Mouse (Mus musculus) common myeloid progenitor, adult 5-6 weeks (primary cell): ENCODE measurements around the gene Vipas39. TPM values are rescaled to one million over a fixed set of nuclear protein-coding genes. Genes with fewer than 3 reads are reported as not detected.
A peak's percentile ranks its signal among the peaks of the same experiment; 100 is the strongest.

Experiments used
- ATAC-seq: replicated peaks from 2 replicates; pipeline ENCODE4 v1.8.0; 2016; ENCODE audit warnings: low read depth, mild to moderate bottlenecking, moderate TSS enrichment, inconsistent platforms; ENCODE audit not compliant: poor library complexity, severe bottlenecking
- total RNA-seq: library from RNA; stranded (forward); fragments of 200-1000, 187-1606 nt; gene quantifications from 2 replicates; pipeline ENCODE4 v1.2.3, GENCODE M21; 2017

Gene Vipas39
- total RNA-seq, 1 experiment from 2014 or later = 23.7 TPM

DNA sequence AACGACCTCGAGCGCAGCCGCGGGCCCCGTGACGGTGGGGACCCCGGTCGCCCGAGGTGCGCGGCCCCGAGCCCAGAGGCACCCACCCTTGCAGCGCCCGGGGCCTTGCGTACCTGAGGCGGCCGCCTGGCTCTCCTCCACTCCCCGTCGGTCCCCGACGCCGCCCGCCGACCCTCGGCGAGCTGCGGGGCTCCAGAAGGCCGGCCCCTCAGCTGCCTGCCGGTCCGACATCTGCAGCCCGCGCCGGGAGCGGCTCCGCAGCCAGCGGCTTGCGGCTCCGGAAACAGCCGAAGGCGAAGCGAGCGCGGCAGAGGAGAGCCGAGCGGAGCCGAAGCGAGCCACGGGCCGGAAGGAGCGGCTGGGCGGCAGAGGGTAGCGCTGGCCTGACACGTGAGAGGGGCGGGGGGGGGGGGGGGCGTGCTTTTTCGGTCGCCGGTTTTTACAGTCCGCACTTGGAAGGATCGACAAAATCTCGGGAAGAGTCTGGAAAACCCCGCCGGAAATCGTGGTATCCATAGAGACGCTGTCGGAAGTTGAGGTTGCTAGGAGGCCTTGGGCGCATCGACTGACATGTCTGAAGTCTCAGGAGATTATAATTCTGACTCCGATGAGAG, 66.0 kb downstream of the Vipas39 start, which contains the start of gene Tmed8:
TSS of gene Tmed8 (minus strand) at position 482 of the 614 bp plus-strand sequence.
- peak; percentile 77 for ATAC-seq

DNA sequence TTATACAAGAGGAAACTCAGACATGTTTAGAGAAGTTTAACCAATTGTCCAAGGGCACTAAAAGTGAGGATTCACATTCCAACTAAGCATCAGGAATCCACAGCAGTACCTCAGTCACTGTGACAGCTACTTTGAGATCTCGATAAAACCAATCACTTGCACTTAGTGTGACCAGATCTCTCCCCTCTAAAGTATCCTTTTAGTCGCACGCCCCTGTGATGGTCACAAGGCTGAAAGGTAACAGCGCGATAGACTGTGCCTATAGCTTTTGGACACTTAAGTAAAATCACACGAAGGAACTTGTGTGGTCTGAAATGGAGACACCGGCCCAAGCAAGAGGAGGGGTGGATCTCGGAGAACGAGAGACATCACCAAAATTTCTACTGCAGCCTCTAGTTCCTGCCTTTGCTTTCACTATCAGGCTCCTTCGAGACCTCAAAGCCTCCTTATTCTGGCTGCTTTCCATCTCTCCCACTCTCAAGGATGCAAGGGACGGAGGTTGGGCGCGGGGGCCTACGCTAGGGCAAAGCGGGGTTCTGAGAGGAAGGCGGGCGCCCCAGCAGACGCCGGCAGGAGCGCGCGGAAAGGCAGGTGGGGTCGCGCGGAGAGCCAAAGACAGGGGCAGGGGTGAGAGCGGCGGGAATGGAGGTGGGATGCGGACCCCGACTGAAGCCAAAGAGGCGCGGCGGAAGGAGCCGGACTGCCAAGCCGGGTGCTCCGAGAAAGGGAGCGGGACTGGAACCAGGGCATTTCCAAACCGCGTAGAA, 66.7 kb downstream of the Vipas39 start, which contains the start of gene Samd15:
TSS of gene Samd15 (plus strand) at position 518 of the 767 bp plus-strand sequence.
- ATAC-seq = peak; percentile 37

DNA sequence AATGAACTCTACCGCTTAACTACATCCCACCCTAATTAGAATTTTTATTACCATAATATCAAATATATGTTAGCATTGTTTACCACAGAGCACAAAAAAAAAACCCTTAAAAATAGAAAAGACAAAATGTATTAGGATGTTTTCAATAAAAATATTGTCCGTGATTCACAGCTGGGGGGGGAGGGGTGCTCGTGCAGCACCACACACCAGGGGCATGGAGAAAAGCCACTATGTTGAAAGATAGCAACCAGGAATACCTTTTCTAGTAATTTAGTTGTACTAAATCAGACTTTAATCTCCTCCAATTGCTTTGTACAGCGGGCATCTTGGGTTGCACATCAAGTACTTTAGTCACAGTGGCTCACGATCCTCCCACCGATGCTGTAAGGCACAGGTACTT, 67.3 kb downstream of the Vipas39 start:
- ATAC-seq = no peak

GRCm38 (mm10) chr12:87196310-87196709, 69.7 kb downstream of the Vipas39 start:
- ATAC-seq = no peak

- ATAC-seq = no peak
Observed at GRCm38 (mm10) chr12:87195069-87195468, 71.0 kb downstream of the Vipas39 start.

DNA sequence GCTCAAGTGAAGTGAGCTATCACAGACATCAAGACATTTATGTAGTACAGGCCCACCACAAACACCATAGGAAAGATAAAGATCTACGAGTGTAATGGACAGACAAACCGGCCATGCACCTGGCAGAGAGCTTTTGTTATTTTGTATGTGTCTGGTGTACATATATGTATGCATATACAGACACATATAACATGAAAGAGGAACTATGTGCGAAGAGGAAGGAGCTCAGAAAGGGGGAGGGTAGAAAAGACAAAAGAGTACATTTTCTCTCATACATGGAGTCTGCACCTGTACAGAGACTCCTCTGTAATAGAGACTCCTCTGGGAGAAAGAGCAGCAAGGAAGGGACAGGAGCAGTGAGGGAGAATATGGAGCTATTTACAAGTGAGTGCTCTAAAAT, 73.0 kb downstream of the Vipas39 start:
- peak; percentile 73 for ATAC-seq

Other genes with a start within 250 kb of the Vipas39 start
- not detected in 2 replicates for gene Tmem63c, start 244.9 kb downstream of the Vipas39 start, total RNA-seq
- not detected in 2 replicates for gene Ngb, start 163.7 kb downstream of the Vipas39 start, total RNA-seq
- gene Gstz1, start 119.1 kb downstream of the Vipas39 start, total RNA-seq = 18.1 and 19.7 TPM in 2 replicates
- 7.9 and 9.7 TPM in 2 replicates for gene Pomt2, start 118.3 kb downstream of the Vipas39 start, total RNA-seq
- 2.1 TPM in 1 of 2 replicates, not detected in the other for gene Samd15, start 66.5 kb downstream of the Vipas39 start, total RNA-seq
- gene Tmed8, start 65.8 kb downstream of the Vipas39 start, total RNA-seq = 8.1 TPM in 2 replicates
- not detected in 2 replicates for gene Noxred1, start 27.5 kb downstream of the Vipas39 start, total RNA-seq
- gene Ahsa1, start 223 bp upstream of the Vipas39 start, total RNA-seq = 253 and 275 TPM in 2 replicates
- gene Ism2, start 33.4 kb upstream of the Vipas39 start, total RNA-seq = not detected in 2 replicates
- gene Sptlc2, start 122.1 kb upstream of the Vipas39 start, total RNA-seq = 70.8 and 79.8 TPM in 2 replicates
- gene Slirp, start 177.6 kb upstream of the Vipas39 start, total RNA-seq = 100.0 and 104 TPM in 2 replicates
- 48.6 and 72.2 TPM in 2 replicates for gene Alkbh1, start 177.8 kb upstream of the Vipas39 start, total RNA-seq
- gene Snw1, start 206.0 kb upstream of the Vipas39 start, total RNA-seq = 178 and 187 TPM in 2 replicates
- not detected in 2 replicates for gene Gm5788, start 228.5 kb upstream of the Vipas39 start, total RNA-seq
- gene Gm8300, start 248.1 kb upstream of the Vipas39 start, total RNA-seq = not detected in 2 replicates